Mouse (Mus musculus) ES-CJ7 (cell line): ENCODE data around the gene Nudt3.
"Not testable (repeated sequence)": the region's sequence is repeated elsewhere in the genome, so short reads cannot be mapped to it uniquely, and the experiment has no call there.

Experiments
- DNase-seq: peaks from one replicate; pipeline ENCODE4 v3.0.0; 2011; ENCODE audit warnings: low read depth, low spot score

Nudt3 gene

GRCm38 (mm10) chr17:27635575-27635903, 12.2 kb upstream of the Nudt3 start:
- DNase-seq: not testable (repeated sequence)

GRCm38 (mm10) chr17:27634871-27635574, 11.7 kb upstream of the Nudt3 start, which contains the start of gene RPS10-NUDT3:
Gene RPS10-NUDT3, minus strand, starts transcription at chr17:27635222.
- peak; percentile 94 for DNase-seq

GRCm38 (mm10) chr17:27629249-27630020, 6.1 kb upstream of the Nudt3 start:
- DNase-seq: peak; percentile 88

GRCm38 (mm10) chr17:27628376-27628775, 5.1 kb upstream of the Nudt3 start:
- DNase-seq: peak; percentile 65

- DNase-seq: peak; percentile 75
Measured at GRCm38 (mm10) chr17:27627451-27627850, 4.2 kb upstream of the Nudt3 start.

- DNase-seq: no peak
Measured at GRCm38 (mm10) chr17:27626681-27627080, 3.4 kb upstream of the Nudt3 start.

GRCm38 (mm10) chr17:27625455-27626251, 2.4 kb upstream of the Nudt3 start:
- DNase-seq: peak; percentile 67

- DNase-seq: no peak
Measured at GRCm38 (mm10) chr17:27622611-27623359, 510 bp downstream of the Nudt3 start.

- DNase-seq: peak; percentile 62
Measured at GRCm38 (mm10) chr17:27621705-27622531, 1.4 kb downstream of the Nudt3 start.

- no peak for DNase-seq
Measured at GRCm38 (mm10) chr17:27621161-27621560, 2.1 kb downstream of the Nudt3 start.

- DNase-seq: no peak
Measured at GRCm38 (mm10) chr17:27615388-27615787, 7.9 kb downstream of the Nudt3 start.

GRCm38 (mm10) chr17:27613016-27613415, 10.3 kb downstream of the Nudt3 start:
- DNase-seq: no peak

GRCm38 (mm10) chr17:27611994-27612393, 11.3 kb downstream of the Nudt3 start:
- no peak for DNase-seq

GRCm38 (mm10) chr17:27611519-27611884, 11.8 kb downstream of the Nudt3 start:
- DNase-seq: peak; percentile 54

- DNase-seq: no peak
Measured at GRCm38 (mm10) chr17:27610679-27611518, 12.4 kb downstream of the Nudt3 start.

- DNase-seq: no peak
Measured at GRCm38 (mm10) chr17:27609576-27609975, 13.7 kb downstream of the Nudt3 start.

- DNase-seq: no peak
Measured at GRCm38 (mm10) chr17:27603522-27604234, 19.6 kb downstream of the Nudt3 start.

- DNase-seq: peak; percentile 72
Measured at GRCm38 (mm10) chr17:27603036-27603435, 20.3 kb downstream of the Nudt3 start.

- DNase-seq: no peak
Measured at GRCm38 (mm10) chr17:27600869-27601268, 22.4 kb downstream of the Nudt3 start.
